Mouse (Mus musculus): ENCODE data around the gene Pou1f1. TPM values are rescaled to one million over a fixed set of nuclear protein-coding genes. Genes with fewer than 3 reads are reported as not detected.

Pou1f1 gene
- not detected for total RNA-seq (2021)

- no peak for DNase-seq (ENCODE audit: low spot score in 2 of 2)
- intact Hi-C loops (cut with DNase I): no loop called here
These were observed at the start of gene Pou1f1 for GRCm38 (mm10) chr16:65520211-65520610. TSS of gene Pou1f1 (plus strand) at chr16:65520511.

- DNase-seq (ENCODE audit: low spot score in 2 of 2): no peak
- intact Hi-C loops (cut with DNase I): no loop called here
These were observed 49.7 kb upstream of the Pou1f1 start for GRCm38 (mm10) chr16:65470650-65471049.

GRCm38 (mm10) chr16:65472472-65473001 lies 47.8 kb upstream of the Pou1f1 start:
- DNase-seq (ENCODE audit: low spot score in 2 of 2): peak; percentile 30 to 65

GRCm38 (mm10) chr16:65485726-65486125 lies 34.6 kb upstream of the Pou1f1 start:
- intact Hi-C loops (cut with DNase I): no loop called here

More at GRCm38 (mm10) chr16:65472472-65473001, 47.8 kb upstream of the Pou1f1 start:
- intact Hi-C loops (cut with DNase I): loop anchor here (1.0 kb wide), 2 partner anchors 101 to 565 kb away; no protein-coding TSS in a partner anchor

GRCm38 (mm10) chr16:65496030-65496429 lies 24.3 kb upstream of the Pou1f1 start:
- no peak for DNase-seq (ENCODE audit: low spot score in 2 of 2)
- intact Hi-C loops (cut with DNase I): loop anchor here (2.0 to 10.0 kb wide), 2 partner anchors 593 to 741 kb away; no protein-coding TSS in a partner anchor

More at GRCm38 (mm10) chr16:65485726-65486125, 34.6 kb upstream of the Pou1f1 start:
- no peak for DNase-seq (ENCODE audit: low spot score in 2 of 2)

GRCm38 (mm10) chr16:65497049-65497448 lies 23.3 kb upstream of the Pou1f1 start:
- DNase-seq (ENCODE audit: low spot score in 2 of 2): peak; percentile 45 to 73
- intact Hi-C loops (cut with DNase I): loop anchor here (2.0 to 10.0 kb wide), 2 partner anchors 594 to 742 kb away; no protein-coding TSS in a partner anchor

- intact Hi-C loops (cut with DNase I): no loop called here
- no peak for DNase-seq (ENCODE audit: low spot score in 2 of 2)
These were observed 6.1 kb upstream of the Pou1f1 start for GRCm38 (mm10) chr16:65514223-65514622.

- intact Hi-C loops (cut with DNase I): no loop called here
- no peak for DNase-seq (ENCODE audit: low spot score in 2 of 2)
These were observed 5.7 kb downstream of the Pou1f1 start for GRCm38 (mm10) chr16:65526004-65526403.

GRCm38 (mm10) chr16:65526695-65527094 lies 6.4 kb downstream of the Pou1f1 start:
- no peak for DNase-seq (ENCODE audit: low spot score in 2 of 2)
- intact Hi-C loops (cut with DNase I): no loop called here

- intact Hi-C loops (cut with DNase I): no loop called here
- no peak for DNase-seq (ENCODE audit: low spot score in 2 of 2)
These were observed 9.3 kb downstream of the Pou1f1 start for GRCm38 (mm10) chr16:65529589-65529988.

- intact Hi-C loops (cut with DNase I): loop anchor here (10.0 kb wide), 1 partner anchor 777 kb away; no protein-coding TSS in a partner anchor
- DNase-seq (ENCODE audit: low spot score in 2 of 2): peak; percentile 78 to 94
These were observed 11.4 kb downstream of the Pou1f1 start for GRCm38 (mm10) chr16:65531663-65532062.

GRCm38 (mm10) chr16:65533315-65533999 lies 13.1 kb downstream of the Pou1f1 start:
- peak; percentile 60 to 80 for DNase-seq (ENCODE audit: low spot score in 2 of 2)
- intact Hi-C loops (cut with DNase I): loop anchor here (10.0 kb wide), 1 partner anchor 779 kb away; no protein-coding TSS in a partner anchor

GRCm38 (mm10) chr16:65543676-65544293 lies 23.5 kb downstream of the Pou1f1 start:
- no peak for DNase-seq (ENCODE audit: low spot score in 2 of 2)
- intact Hi-C loops (cut with DNase I): no loop called here

GRCm38 (mm10) chr16:65548960-65549359 lies 28.6 kb downstream of the Pou1f1 start:
- intact Hi-C loops (cut with DNase I): no loop called here
- no peak for DNase-seq (ENCODE audit: low spot score in 2 of 2)

- intact Hi-C loops (cut with DNase I): no loop called here
- no peak for DNase-seq (ENCODE audit: low spot score in 2 of 2)
These were observed 30.5 kb downstream of the Pou1f1 start for GRCm38 (mm10) chr16:65550814-65551213.

GRCm38 (mm10) chr16:65554267-65554666 lies 34.0 kb downstream of the Pou1f1 start:
- no peak for DNase-seq (ENCODE audit: low spot score in 2 of 2)
- intact Hi-C loops (cut with DNase I): no loop called here

- DNase-seq (ENCODE audit: low spot score in 2 of 2): no peak
- intact Hi-C loops (cut with DNase I): no loop called here
These were observed 37.1 kb downstream of the Pou1f1 start for GRCm38 (mm10) chr16:65557369-65557768.

- intact Hi-C loops (cut with DNase I): no loop called here
- no peak for DNase-seq (ENCODE audit: low spot score in 2 of 2)
These were observed 39.3 kb downstream of the Pou1f1 start for GRCm38 (mm10) chr16:65559591-65559990.

- intact Hi-C loops (cut with DNase I): no loop called here
- peak; percentile 21 to 22 for DNase-seq (ENCODE audit: low spot score in 2 of 2)
These were observed 41.0 kb downstream of the Pou1f1 start for GRCm38 (mm10) chr16:65560996-65561962.
